19 mouse cellular contexts compared by ENCODE assay signal in the genomic region with DNA sequence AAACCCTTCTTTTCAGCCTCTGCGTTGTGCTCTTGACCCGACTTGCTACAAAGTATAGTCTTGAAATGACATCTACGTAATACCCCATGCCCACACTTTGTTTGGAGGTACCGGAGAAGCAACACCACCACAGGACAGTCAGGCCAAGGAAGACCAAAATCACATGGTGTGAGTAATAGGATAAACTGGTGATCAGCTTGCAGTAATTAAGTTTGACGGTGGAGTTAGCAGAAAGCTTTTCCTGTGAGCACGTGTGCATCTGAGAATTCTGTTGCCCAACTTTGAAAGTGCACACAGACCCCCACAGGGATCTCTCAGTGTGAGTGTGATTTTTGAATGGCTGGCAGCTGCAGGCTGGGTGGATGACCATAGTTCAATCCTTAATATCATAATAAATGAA.
"Had no signal": no experiment of that assay in that cellular context is flagged by ENCODE, and none has a peak within 500 bp of the region (broad histone marks: within the 10 kb centered on the region; RNA-seq: fewer than 3 reads in every experiment).

No protein-coding gene starts in this region.

- H3K4me2 ChIP-seq: liver, embryonic 15.5 days; lung, embryonic 15.5 days; midbrain, embryonic 12.5 days; neural tube, embryonic 12.5 days had no signal

- ATAC-seq: liver, postnatal 0 days; lung, postnatal 0 days; midbrain, embryonic 16.5 days had no signal

- H3K27ac ChIP-seq: liver, embryonic 15.5 days; lung, embryonic 15.5 days; macrophage; midbrain, embryonic 12.5 days; neural tube, embryonic 12.5 days had no signal

- H3K4me1 ChIP-seq: liver, embryonic 15.5 days; lung, embryonic 15.5 days had no signal

- H3K9me3 ChIP-seq: liver, embryonic 15.5 days; lung, embryonic 15.5 days; midbrain, embryonic 12.5 days; neural tube, embryonic 12.5 days had no signal

- H3K36me3 ChIP-seq: liver, embryonic 15.5 days; lung, embryonic 15.5 days; midbrain, embryonic 12.5 days; neural tube, embryonic 12.5 days had no signal

- H3K27me3 ChIP-seq: liver, embryonic 15.5 days; lung, embryonic 15.5 days; neural tube, embryonic 12.5 days had no signal

- DNase-seq: liver, postnatal 0 days; lung, adult 2 months; lung, postnatal 14 days; lung, postnatal 36 days; midbrain, embryonic 14.5 days; right cerebral cortex, postnatal 25 days; right cerebral cortex, postnatal 4 days; spleen, adult 18-20 months; thymus, adult 18-20 months; thymus, postnatal 14 days; thymus, postnatal 36 days had no signal

- H3K4me3 ChIP-seq: liver, embryonic 15.5 days; lung, embryonic 15.5 days; megakaryocyte, embryonic 14.5 days; midbrain, embryonic 12.5 days; neural tube, embryonic 12.5 days had no signal

- H3K9ac ChIP-seq: liver, embryonic 15.5 days; liver, postnatal 0 days; lung, embryonic 15.5 days; midbrain, embryonic 12.5 days; neural tube, embryonic 12.5 days had no signal
